Mouse (Mus musculus) forebrain, embryonic 10.5 days (tissue): Measurements from ENCODE around the gene Timp3. TPM values are rescaled to one million over a fixed set of nuclear protein-coding genes. Genes with fewer than 3 reads are reported as not detected.

Source experiments
- DNase-seq: peaks from one replicate; pipeline ENCODE4 v3.0.0-alpha.2; 2017; ENCODE audit warnings: low spot score; ENCODE audit errors: extremely low spot score
- H3K27ac ChIP-seq: fragments of 300-500 bp; sonication (generic); 2 replicates; pipeline ENCODE4 v1.5.1; 2016; ENCODE audit warnings: mild to moderate bottlenecking
- H3K27me3 ChIP-seq: fragments of 300-500 bp; sonication (generic); 2 replicates; pipeline ENCODE4 v1.6.1; 2016; ENCODE audit warnings: mild to moderate bottlenecking; ENCODE audit not compliant: poor library complexity, severe bottlenecking
- H3K36me3 ChIP-seq: fragments of 300-500 bp; sonication (generic); replicated peaks from 2 replicates; pipeline ENCODE4 v1.6.1; 2016; ENCODE audit warnings: mild to moderate bottlenecking, moderate library complexity
- H3K4me1 ChIP-seq: fragments of 300-500 bp; sonication (generic); 2 replicates; pipeline ENCODE4 v1.6.1; 2016
- H3K4me3 ChIP-seq: fragments of 300-500 bp; sonication (generic); 2 replicates; pipeline ENCODE4 v1.5.1; 2016; ENCODE audit warnings: mild to moderate bottlenecking, moderate library complexity
- H3K9me3 ChIP-seq: fragments of 300-500 bp; sonication (generic); 2 replicates; pipeline ENCODE4 v1.6.1; 2016; ENCODE audit warnings: mild to moderate bottlenecking, moderate library complexity
- WGBS: fragments of 180-500 bp; shearing (Covaris S2); methylation state at CpG from one replicate; pipeline ENCODE4 v1.1.7; 2016; 5-methylcytosine and 5-hydroxymethylcytosine counted together
- polyA plus RNA-seq: library from polyadenylated mRNA; unstranded; fragments of >200 nt; fragmentation: Nextera tagmentation; extraction: Ambion mirVana; gene quantifications from 2 replicates; pipeline ENCODE4 v1.2.1, GENCODE M21; 2016

Gene Timp3
- polyA plus RNA-seq, 1 experiment from 2014 or later, result 22.1 TPM

DNA sequence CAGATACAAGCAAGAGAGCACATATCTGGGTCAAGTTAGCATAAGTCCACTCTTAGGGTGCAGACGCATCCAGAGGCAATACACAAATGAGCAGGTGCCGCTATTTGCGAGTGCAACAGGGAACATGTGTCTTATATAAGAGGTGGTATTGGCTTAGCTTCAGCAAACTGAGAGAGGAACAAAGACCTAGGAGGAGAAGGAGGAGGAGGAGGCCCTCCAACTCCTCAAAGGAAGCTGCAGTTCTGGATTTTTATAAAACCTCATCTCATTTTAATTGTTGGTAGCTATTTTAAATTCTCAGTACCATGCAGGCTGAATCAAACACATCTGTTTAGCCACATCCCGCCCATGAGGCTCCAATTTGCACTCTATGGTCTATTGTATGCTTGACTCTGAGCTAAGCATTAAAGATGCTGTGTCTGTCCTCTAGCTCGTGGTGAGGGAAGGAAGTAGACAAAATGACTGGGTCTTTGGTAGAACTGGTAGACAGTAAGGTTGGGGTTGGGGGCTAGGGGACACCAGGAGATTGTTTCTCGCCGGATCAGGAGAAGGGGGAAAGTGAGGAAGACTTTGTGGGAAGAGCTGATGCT lies 20.5 kb upstream of the Timp3 start:
- DNase-seq, result no peak
- H3K27me3 ChIP-seq, result no peaks in the 10 kb centered on the region
- WGBS, result 91% methylated on average over 7 of the region's 7 CpGs
- H3K4me1 ChIP-seq, result no peaks in the 10 kb centered on the region; the same call in 1 of the 2 replicates
- no peak overlapping the region for H3K27ac ChIP-seq
- H3K36me3 ChIP-seq, result no peaks in the 10 kb centered on the region
- no peaks in the 10 kb centered on the region for H3K9me3 ChIP-seq
- no peak overlapping the region for H3K4me3 ChIP-seq

- no peak for DNase-seq
- Histone ChIP-seq H3K4me3 (no peak overlapping the region), H3K9me3 (no peaks in the 10 kb centered on the region), H3K27ac (no peak overlapping the region), H3K27me3 (no peaks in the 10 kb centered on the region), H3K36me3 (no peaks in the 10 kb centered on the region), H3K4me1 (no peaks in the 10 kb centered on the region; the same call in 1 of the 2 replicates)
- 91% methylated on average over 8 of the region's 8 CpGs for WGBS
Measured at GRCm38 (mm10) chr10:86281238-86281637, 18.9 kb upstream of the Timp3 start.

DNA sequence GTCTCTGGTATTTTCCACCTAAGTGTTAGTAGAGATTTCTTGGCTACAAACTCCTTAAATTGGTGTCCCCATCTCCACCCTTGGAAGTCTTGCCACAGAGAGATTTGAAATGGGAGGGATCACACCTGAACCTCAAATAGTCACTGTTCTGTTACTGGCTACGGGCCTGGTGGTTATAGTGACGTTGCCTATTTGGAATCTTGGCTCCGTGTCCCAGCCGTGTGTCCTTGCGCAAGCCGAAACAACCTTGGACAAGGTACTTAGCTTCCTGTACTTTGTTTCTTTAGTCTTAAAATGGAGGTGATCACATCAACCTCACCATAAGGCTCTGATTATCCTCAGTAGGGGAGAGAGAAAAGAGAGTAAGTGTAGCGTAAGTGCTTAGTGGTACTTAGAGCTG lies 13.7 kb upstream of the Timp3 start:
- Histone ChIP-seq H3K27me3 (no peaks in the 10 kb centered on the region), H3K4me1 (no peaks in the 10 kb centered on the region), H3K9me3 (no peaks in the 10 kb centered on the region), H3K36me3 (no peaks in the 10 kb centered on the region), H3K4me3 (no peak overlapping the region), H3K27ac (no peak overlapping the region)
- no peak for DNase-seq
- WGBS, result 93% methylated on average over 7 of the region's 7 CpGs

DNA sequence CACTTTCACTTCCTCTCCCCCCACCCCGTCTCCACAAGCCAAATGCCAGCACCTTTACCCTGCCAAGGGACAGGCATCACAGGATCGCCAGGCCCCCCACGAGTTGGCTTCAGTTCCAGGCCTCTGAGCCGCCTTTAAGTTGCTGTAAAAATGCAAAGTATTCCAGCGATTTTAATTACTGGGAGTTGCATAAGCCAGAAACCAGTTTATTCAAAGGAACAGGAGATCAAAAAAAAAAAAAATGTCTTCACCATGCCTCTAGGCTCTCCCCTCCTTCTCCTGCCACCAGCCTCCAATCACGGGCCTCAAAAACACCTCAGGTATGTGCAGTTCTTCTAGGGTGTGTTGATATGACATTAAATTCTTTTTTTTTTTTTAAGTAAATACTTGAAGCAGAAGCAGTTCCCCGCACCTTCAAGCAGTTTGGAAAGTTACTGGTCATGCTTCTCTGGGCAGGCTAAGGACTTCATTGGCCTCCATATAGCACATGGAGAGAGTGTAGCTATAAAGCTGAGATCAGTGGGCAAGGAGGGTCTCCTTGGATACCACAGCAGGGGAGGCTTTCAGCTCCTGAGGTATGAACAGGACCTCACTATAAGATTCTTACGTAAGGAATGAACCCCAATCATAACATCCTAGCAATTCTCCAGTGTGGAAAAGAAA lies 9.9 kb upstream of the Timp3 start:
- 81% methylated on average over 8 of the region's 8 CpGs for WGBS
- peaks cover 10% of the 10 kb centered on the region for H3K4me1 ChIP-seq

GRCm38 (mm10) chr10:86293880-86294279 lies 6.3 kb upstream of the Timp3 start:
- no peak for DNase-seq
- H3K36me3 ChIP-seq, result no peaks in the 10 kb centered on the region
- H3K27me3 ChIP-seq, result peaks cover 27% of the 10 kb centered on the region
- H3K27ac ChIP-seq, result no peak overlapping the region
- peaks cover 30% of the 10 kb centered on the region for H3K4me1 ChIP-seq
- WGBS, result 89% methylated on average over 1 of the region's 1 CpGs
- no peaks in the 10 kb centered on the region for H3K9me3 ChIP-seq
- H3K4me3 ChIP-seq, result no peak overlapping the region

More for the DNA sequence above, 9.9 kb upstream of the Timp3 start:
- H3K9me3 ChIP-seq, result no peaks in the 10 kb centered on the region
- no peaks in the 10 kb centered on the region for H3K36me3 ChIP-seq
- DNase-seq, result no peak
- H3K27ac ChIP-seq, result no peak overlapping the region
- H3K4me3 ChIP-seq, result no peak overlapping the region
- no peaks in the 10 kb centered on the region; the same call in 1 of the 2 replicates for H3K27me3 ChIP-seq

DNA sequence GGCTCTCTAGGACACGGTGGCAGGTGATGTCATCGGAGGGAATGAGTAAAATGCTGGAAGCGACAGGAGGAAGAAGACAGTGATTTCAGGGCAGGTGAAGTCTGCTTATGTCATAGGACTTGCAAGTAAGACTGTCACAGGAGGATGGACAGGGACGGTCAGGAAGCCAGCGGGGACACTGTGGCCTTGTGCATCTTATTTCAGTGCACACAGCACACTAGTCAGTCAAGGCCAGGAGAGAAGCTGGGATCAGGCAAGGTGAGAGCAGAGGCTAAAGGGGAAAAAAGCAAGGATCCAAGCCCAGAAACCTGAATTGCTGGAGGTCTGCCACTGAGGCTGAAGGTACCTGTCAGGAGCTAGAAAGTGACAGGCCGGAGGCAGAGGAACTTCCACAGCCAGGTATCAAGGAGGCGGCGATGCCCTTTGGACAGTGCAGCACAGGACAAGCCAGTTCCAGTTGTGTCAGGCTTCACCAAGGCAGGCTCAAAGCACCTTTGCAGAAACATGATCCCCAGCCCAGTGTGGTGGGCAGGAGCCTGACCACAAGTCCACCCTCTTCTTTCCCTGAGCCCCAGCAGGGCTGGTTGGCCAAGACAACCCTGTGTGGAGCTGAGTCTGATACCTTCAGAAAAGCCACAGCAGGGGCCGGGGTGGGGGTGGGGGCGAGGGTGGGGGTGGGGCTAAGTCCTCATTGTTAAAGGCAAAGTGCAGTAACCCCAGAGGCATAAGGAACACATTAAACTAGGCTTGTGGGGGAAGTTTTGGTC lies 5.4 kb upstream of the Timp3 start:
- Histone ChIP-seq H3K9me3 (no peaks in the 10 kb centered on the region), H3K27ac (peak overlapping the region; percentile 74), H3K36me3 (no peaks in the 10 kb centered on the region), H3K4me1 (peaks cover 31% of the 10 kb centered on the region), H3K4me3 (no peak overlapping the region), H3K27me3 (peaks cover 36% of the 10 kb centered on the region)
- DNase-seq, result no peak
- 52% methylated on average over 10 of the region's 10 CpGs for WGBS

DNA sequence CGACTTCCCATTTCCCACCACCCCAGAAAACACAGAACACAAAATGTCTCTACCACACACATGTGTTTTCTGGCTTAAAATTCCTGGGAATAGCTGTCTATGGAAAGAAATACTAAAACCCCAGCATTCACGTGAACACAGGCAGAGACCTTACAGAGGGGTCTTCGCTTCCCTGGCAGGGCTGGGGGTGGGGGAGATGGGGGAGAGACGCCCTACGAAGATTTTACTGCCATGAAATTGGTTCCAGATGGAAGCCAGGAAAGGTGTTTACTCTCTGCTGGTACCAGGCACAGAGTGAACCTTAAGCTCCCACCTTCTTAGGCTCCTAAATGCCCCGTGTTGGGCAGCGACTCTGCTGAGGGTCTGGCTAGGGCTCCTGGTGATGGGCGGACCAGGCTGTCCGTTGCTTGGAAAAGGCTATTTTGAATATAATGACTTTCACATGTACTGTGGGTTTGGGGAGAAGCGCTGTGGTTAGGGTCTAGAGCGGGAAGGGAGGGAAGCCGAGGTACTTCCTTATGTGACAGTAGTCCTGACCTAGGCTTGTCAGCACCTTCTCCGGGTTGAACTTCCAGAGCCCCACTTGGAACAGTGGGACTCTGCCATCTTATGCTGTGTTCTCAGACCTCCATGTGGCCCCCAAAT lies 4.6 kb upstream of the Timp3 start:
- DNase-seq, result peak; percentile 42
- 14% methylated on average over 13 of the region's 13 CpGs for WGBS
- peaks cover 39% of the 10 kb centered on the region for H3K4me1 ChIP-seq
- no peaks in the 10 kb centered on the region for H3K9me3 ChIP-seq
- no peaks in the 10 kb centered on the region for H3K36me3 ChIP-seq
- H3K4me3 ChIP-seq, result peak overlapping the region; percentile 41
- peaks cover 39% of the 10 kb centered on the region for H3K27me3 ChIP-seq
- peak overlapping the region; percentile 74 for H3K27ac ChIP-seq

GRCm38 (mm10) chr10:86296111-86296510 lies 4.1 kb upstream of the Timp3 start:
- Histone ChIP-seq H3K4me1 (peaks cover 44% of the 10 kb centered on the region), H3K27me3 (peaks cover 44% of the 10 kb centered on the region), H3K9me3 (no peaks in the 10 kb centered on the region), H3K4me3 (peak overlapping the region; percentile 41), H3K36me3 (no peaks in the 10 kb centered on the region), H3K27ac (peak overlapping the region; percentile 74)
- 4% methylated on average over 14 of the region's 14 CpGs for WGBS
- DNase-seq, result peak; percentile 80

- DNase-seq, result no peak
- Histone ChIP-seq H3K27me3 (peaks cover 56% of the 10 kb centered on the region), H3K4me1 (peaks cover 56% of the 10 kb centered on the region), H3K4me3 (no peak overlapping the region), H3K36me3 (no peaks in the 10 kb centered on the region), H3K27ac (no peak overlapping the region), H3K9me3 (no peaks in the 10 kb centered on the region)
- WGBS, result 92% methylated on average over 2 of the region's 2 CpGs
Measured at GRCm38 (mm10) chr10:86297307-86297706, 2.9 kb upstream of the Timp3 start.

DNA sequence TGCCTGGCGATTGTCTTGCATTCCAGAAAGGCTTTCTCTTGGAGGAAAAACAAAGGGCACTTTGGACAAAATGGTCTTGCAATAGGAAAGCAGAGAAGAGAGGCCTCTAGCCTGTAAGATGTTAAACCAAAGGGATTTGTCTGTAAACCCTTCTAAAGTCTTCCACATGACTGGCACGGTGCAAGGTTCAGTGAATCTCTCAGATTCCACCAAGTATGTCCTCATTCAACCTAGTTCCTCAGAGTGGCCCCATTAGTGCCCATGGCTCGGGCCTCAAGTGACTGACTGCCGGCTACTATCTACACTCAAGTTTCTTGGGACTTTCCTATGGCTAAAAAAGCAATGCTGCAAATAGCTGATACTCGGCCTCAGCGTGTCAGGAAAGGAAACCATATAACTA lies 1.8 kb upstream of the Timp3 start:
- Histone ChIP-seq H3K9me3 (no peaks in the 10 kb centered on the region), H3K4me1 (peaks cover 66% of the 10 kb centered on the region), H3K27ac (no peak overlapping the region), H3K27me3 (peaks cover 66% of the 10 kb centered on the region), H3K36me3 (no peaks in the 10 kb centered on the region), H3K4me3 (no peak overlapping the region)
- WGBS, result 62% methylated on average over 6 of the region's 6 CpGs
- DNase-seq, result no peak

- peak overlapping the region; percentile 85 for H3K27ac ChIP-seq
- no peaks in the 10 kb centered on the region for H3K9me3 ChIP-seq
- H3K4me3 ChIP-seq, result peak overlapping the region; percentile 70
- no peak for DNase-seq
- peaks cover 70% of the 10 kb centered on the region for H3K27me3 ChIP-seq
- H3K4me1 ChIP-seq, result peaks cover 74% of the 10 kb centered on the region
- 33% methylated on average over 6 of the region's 6 CpGs for WGBS
- no peaks in the 10 kb centered on the region for H3K36me3 ChIP-seq
Measured at GRCm38 (mm10) chr10:86299795-86300194, 377 bp upstream of the Timp3 start.

GRCm38 (mm10) chr10:86301117-86301490 lies 932 bp downstream of the Timp3 start:
- 2% methylated on average over 10 of the region's 10 CpGs for WGBS
- H3K4me1 ChIP-seq, result peaks cover 66% of the 10 kb centered on the region

More at GRCm38 (mm10) chr10:86301117-86301490, 932 bp downstream of the Timp3 start:
- no peaks in the 10 kb centered on the region for H3K9me3 ChIP-seq
- H3K27ac ChIP-seq, result peak overlapping the region; percentile 85; the same call in 1 of the 2 replicates
- H3K36me3 ChIP-seq, result no peaks in the 10 kb centered on the region
- H3K27me3 ChIP-seq, result peaks cover 78% of the 10 kb centered on the region
- H3K4me3 ChIP-seq, result peak overlapping the region; percentile 70
- no peak for DNase-seq
